Mouse (Mus musculus) retina, embryonic 14.5 days (tissue): ENCODE measurements at regions not wholly inside any gene's neighbourhood (a gene's known extent, or its start where the extent isn't known, plus 50 kb on each side); places are given as distances from the start of the nearest gene placed in this dataset.

Experiments used
- DNase-seq: peaks from one replicate; pipeline ENCODE4 v3.0.0-alpha.2; 2015; ENCODE audit warnings: low spot score

DNA sequence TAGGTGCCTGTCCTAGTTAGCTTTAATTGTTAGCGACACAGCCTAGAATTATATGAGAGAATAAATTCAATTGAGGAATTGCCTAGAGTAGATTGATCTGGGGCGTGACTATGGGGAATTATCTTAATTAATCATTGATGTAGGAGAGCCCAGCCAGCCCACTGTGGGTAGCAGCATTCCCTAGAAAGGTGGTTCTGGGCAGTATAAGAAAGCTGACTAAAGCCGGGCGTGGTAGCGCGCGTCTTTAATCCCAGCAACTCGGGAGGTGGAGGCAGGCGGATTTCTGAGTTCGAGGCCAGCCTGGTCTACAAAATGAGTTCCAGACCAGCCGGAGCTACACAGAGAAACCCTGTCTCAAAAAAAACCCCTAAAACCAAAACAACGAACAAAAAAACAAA, 156.8 kb upstream of the Zfp618 start:
- DNase-seq = no peak

DNA sequence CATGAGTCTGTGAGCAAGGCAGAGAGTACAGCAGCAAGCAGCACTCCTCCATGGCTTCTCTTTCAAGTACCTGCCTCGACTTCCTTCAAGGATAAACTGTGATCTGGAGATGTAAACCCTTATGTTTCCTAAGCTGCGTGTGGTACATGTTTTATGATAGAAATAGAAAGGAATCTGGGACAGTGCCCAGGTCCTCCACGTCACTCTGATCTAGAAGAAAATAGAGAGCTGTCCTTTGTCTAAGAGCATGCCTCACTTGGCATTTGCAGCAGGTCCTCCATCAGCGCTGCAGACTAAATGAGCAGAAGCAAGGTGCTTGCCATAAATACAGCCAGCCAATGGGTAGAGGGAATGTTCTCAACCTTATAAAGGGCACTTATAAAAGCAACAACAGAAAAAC, 156.3 kb upstream of the Zfp618 start:
- no peak for DNase-seq

DNA sequence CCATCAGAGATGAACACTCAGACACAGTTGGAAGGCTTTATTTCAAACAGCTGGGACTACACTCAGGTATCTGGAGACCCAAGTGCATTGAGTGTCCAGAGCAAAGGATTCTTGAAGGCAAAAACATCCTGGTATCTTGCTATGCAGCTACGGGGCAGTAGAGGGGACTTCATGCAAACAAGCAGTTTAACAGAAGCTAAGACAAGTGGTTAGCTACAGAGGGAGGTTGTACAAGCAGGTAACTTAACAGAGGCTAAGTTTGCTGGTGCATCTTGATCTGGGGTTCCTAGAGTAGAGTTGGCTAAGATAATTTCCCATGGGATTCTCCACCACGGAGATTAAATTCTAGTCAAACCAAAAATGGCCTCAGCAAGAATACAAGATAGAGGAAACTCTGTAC, 145.5 kb upstream of the Zfp618 start:
- no peak for DNase-seq

- DNase-seq = no peak
Measured at GRCm38 (mm10) chr4:62821288-62821687, 144.1 kb upstream of the Zfp618 start.

GRCm38 (mm10) chr4:62822568-62822967, 142.8 kb upstream of the Zfp618 start:
- peak; percentile 72 for DNase-seq

- DNase-seq = no peak
Measured at GRCm38 (mm10) chr4:62823082-62823481, 142.3 kb upstream of the Zfp618 start.

DNA sequence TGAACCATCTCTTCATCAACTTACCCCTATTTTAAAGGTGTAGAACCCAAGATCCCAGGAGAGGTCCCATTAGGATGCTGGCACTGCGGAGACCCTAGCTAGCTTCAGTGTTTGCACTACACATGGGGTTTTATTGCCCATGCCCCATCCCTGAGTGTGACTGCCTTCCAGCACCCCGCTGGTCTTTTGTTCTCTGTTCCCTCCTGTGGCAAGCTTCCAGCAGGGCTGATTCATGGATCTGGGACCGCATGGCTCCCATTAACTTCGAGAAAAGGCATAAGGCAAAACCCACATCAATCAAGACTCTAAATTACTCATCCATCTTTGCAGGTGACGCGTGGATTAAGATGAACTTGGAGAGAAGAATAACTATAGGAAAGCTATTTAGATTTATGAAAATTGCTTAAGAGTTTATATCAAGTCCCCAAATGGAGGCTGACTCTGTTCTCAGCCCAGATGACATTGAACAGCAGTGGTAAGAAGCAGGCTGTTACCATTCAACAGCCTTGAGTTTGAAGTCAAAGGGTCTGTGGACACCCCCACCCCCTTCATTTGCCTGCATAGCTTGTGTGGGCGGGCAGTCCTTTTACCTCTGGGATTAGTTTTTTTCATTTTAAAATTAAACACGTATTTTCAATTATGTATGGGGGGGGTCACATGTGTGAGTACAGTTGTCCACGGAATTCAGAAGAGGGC, 141.7 kb upstream of the Zfp618 start:
- no peak for DNase-seq

- no peak for DNase-seq
Measured at GRCm38 (mm10) chr4:62824581-62824980, 140.8 kb upstream of the Zfp618 start.

DNA sequence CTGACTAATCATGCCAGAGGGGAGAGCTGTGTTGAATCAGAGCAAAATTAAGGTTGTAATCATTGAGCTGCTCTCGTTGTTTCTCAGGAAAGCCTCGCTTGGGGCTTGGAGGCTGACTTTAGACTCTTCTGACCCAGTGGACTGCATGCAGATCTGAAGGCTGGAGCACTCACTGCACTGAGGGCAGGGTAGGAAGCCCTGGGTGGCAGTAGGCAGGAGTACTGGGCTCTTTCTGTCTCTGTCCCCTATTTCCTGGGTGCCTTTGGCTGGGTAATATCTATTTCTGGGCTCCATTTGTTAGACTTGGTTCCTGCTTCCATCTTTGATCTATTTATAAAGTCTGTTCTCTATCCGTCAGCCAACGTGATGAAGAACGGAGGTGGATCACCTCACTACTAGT, 140.1 kb upstream of the Zfp618 start:
- DNase-seq = no peak

GRCm38 (mm10) chr4:62828963-62829362, 136.4 kb upstream of the Zfp618 start:
- no peak for DNase-seq

DNA sequence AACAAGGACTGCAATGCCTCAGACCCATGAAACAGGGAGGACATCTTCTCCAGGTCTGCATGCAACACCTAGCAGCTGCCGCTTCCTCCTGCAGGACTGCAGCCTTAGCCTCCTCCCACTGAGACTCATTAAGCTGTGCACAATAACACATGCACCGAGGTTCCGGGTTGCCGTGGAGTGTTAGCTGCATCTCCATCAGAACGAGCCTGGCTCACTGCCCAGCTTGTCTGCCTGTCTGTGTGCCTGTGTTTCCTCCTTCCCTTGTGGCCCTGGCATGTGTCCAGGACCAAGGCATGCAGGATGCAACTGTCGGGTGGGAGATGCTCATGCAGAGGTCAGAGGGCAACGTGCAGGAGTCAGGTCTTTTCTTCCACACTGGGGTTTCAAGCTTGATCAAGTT, 131.4 kb upstream of the Zfp618 start:
- peak; percentile 20 for DNase-seq

DNA sequence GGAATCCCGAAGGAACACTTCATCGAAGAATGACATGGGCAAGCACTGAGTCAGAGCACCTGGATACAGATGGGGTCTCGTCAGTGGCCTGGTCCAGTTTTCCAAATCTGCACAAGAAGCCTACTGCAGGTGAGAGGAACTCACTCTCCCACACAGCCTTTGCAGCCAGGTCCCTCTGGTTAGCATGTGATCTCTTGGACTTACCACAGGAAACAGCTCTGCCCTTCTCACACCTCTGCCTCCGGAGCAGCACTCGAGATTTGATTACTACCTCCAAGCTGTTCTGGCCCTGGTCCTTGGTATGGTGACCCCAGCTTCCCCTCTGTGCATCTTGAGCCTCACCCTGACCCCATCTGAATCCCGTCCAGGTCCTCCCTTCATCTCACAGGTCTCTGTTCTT, 128.5 kb upstream of the Zfp618 start:
- no peak for DNase-seq

DNA sequence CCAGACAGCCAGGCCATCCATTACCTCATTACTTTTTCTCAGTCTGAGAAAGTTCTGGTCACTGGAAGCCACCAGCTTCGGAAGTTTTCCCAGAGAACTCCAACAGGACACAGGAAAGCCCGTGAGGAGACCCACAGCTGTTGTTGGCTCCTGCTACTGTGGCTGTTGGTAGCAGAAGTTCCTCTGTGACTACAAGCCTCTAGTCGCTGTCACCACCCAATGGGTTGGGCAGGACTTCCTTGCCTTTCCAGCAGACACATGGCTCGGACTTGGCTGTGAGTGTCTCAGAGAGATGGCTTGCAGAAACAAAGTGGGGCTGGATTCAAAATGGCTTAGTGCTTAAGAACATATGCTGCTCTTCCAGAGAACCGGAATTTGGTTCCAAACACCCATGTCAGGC, 114.8 kb upstream of the Zfp618 start:
- DNase-seq = no peak

DNA sequence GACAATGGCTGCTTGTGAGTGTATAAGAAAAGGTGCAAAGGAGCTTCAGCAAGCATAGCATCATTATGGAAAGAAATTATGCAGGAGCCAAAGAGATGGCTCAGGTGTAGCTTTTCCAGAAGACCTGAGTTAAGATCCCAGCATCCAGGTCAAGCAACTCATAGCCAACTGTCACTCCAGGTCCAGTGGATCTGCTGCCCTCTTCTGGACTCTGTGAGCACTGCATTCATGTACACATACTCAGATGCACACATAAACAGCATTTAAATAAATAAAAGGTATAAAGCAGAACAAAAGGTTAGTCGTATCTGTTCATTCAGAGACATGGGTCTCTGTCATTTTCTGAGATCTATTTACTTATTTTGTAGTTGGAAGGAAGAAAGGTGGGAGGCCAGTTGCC, 112.0 kb upstream of the Zfp618 start:
- DNase-seq = no peak

GRCm38 (mm10) chr4:62856406-62856805, 109.0 kb upstream of the Zfp618 start:
- DNase-seq = no peak

GRCm38 (mm10) chr4:62862756-62863155, 102.6 kb upstream of the Zfp618 start:
- DNase-seq = no peak

GRCm38 (mm10) chr4:62870391-62870983, 94.9 kb upstream of the Zfp618 start:
- DNase-seq = no peak

DNA sequence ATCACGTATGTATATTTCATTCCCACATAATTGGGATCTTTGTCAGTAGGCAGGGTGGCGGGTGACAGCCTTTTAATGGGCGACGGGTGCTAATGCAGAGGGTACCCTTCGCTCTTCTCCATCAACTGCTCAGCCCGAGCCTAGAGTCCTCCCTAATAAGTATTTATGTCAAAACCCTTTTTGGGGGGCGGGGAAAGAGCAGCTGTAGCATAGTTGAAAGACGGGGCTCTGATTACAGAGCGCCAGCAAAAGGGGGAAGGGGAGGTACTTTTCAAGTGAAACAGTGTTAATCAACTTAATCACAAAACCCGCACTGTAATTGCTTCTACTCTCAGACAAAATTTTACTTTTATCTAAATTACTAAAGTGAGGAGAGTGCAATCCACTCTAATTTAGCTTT, 92.8 kb upstream of the Zfp618 start:
- no peak for DNase-seq

- DNase-seq = no peak
Measured at GRCm38 (mm10) chr4:62873986-62874385, 91.4 kb upstream of the Zfp618 start.

DNA sequence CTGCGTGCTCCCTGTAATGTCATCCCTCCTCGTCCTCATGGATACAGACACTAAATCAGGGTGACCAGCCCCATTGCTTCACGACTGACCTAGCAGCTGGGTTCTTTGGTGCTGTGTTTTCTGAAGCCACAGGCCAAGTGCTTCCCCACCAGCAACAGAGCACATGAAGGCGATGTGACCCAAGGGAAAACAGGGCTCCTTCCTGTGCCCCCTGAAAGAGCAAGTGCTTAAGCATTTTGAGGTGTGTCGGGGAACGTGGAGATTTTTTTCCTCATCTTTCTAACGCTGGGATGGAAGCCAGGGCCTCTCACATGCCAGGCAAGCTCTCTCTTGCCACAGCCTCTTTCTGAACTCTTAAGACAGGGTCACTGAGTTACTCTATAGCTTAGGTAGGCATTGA, 87.3 kb upstream of the Zfp618 start:
- no peak for DNase-seq

DNA sequence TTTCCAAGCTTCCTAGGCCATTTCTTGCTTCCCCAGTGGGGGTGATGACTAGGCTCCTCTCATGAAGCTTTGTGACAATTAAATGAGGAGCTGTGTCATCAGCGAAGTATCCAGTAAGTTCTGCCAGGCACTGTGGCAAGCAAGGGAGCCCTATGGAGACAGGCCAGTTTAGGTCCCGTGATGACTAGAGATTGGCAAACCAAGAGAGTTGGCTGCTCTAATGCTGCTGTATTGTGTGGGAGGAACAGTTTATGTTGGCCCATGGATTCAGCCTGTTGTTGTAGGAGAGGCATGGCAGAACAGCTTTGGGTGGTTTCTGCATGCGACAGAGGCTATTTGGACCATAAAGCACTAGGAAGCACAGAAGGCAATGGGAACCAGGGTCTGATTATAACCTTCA, 86.4 kb upstream of the Zfp618 start:
- DNase-seq = no peak

- peak; percentile 40 for DNase-seq
Measured at GRCm38 (mm10) chr4:62881824-62882223, 83.5 kb upstream of the Zfp618 start.

DNA sequence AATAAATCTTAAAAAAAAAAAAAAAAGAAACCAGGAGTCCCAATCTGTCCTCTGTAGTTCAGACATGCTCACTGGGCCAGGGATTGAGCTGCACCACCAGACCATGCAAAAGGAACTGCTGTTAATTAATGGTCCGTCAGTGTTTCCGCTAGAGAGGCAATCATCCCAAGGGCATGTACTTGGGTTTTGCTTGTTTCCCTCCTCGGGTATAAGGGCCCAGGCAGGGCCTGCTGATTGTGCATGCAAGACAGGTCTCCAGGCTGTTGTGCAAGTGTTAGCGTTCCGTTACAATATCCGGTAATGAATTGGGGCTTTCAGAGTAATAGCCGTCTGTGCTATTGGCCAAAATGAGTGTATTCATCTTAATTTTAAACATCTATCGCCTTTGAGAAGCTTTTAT, 83.1 kb upstream of the Zfp618 start:
- no peak for DNase-seq

DNA sequence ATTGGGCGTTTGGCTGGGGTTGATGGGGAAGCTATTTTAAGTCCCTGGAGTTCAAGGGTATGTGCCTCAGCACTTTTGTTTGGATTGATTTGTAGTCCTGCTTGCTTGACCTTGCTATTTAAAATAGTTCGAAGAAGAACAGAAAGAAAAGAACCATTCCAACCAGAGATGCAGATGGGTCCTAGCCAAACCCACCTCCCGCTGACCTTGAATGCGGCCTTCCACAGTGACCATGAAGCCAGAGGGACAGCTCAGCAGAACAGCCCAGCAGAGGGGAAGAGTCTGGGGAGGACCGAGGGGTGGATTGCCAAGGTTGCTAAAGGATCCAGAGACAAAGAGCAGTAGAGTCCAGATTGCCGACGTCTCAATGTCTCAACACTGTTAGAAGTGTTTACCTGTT, 76.6 kb upstream of the Zfp618 start:
- no peak for DNase-seq
